Mouse (Mus musculus) heart, embryonic 10.5 days (tissue): ENCODE data around the gene Angptl6. TPM values are rescaled to one million over a fixed set of nuclear protein-coding genes. Genes with fewer than 3 reads are reported as not detected.

Experiments
- microRNA-seq: library from miRNA; unstranded; fragments of <30 nt; microRNA quantifications from one replicate; pipeline ENCODE4, GENCODE M21; 2017
- polyA plus RNA-seq: library from polyadenylated mRNA; unstranded; fragments of >200 nt; fragmentation: Nextera tagmentation; extraction: Ambion mirVana; gene quantifications from 2 replicates; pipeline ENCODE4 v1.2.1, GENCODE M21; 2016

The Angptl6 gene
- polyA plus RNA-seq, 1 experiment from 2014 or later = 7.2 TPM

Small RNA genes lying within 50 kb of the gene (microRNA-seq; reads per million reads assigned to microRNA genes)
- not detected for gene Mir7081

Other genes starting within 250 kb of the Angptl6 start
- 285 and 287 TPM in 2 replicates for gene Ubl5, start 236.8 kb downstream of the Angptl6 start, polyA plus RNA-seq
- 22.2 and 23.0 TPM in 2 replicates for gene Fbxl12, start 235.0 kb downstream of the Angptl6 start, polyA plus RNA-seq
- gene Pin1, start 227.6 kb downstream of the Angptl6 start, polyA plus RNA-seq = 68.6 and 80.2 TPM in 2 replicates
- 1.3 and 3.2 TPM in 2 replicates for gene Olfm2, start 133.4 kb downstream of the Angptl6 start, polyA plus RNA-seq
- 0.06 and 0.11 TPM in 2 replicates for gene Col5a3, start 64.7 kb downstream of the Angptl6 start, polyA plus RNA-seq
- not detected in 2 replicates for gene Rdh8, start 61.2 kb downstream of the Angptl6 start, polyA plus RNA-seq
- gene A230050P20Rik, start 11.1 kb downstream of the Angptl6 start, polyA plus RNA-seq = 2.5 and 3.0 TPM in 2 replicates
- 66.0 and 95.8 TPM in 2 replicates for gene Ppan, start 8.4 kb upstream of the Angptl6 start, polyA plus RNA-seq
- gene Eif3g, start 18.9 kb upstream of the Angptl6 start, polyA plus RNA-seq = 327 and 389 TPM in 2 replicates
- gene Dnmt1, start 80.2 kb upstream of the Angptl6 start, polyA plus RNA-seq = 105 and 110 TPM in 2 replicates
- 25.1 and 34.6 TPM in 2 replicates for gene S1pr2, start 97.1 kb upstream of the Angptl6 start, polyA plus RNA-seq
- gene Mrpl4, start 123.0 kb upstream of the Angptl6 start, polyA plus RNA-seq = 157 and 162 TPM in 2 replicates
- 7.7 and 9.7 TPM in 2 replicates for gene Icam1, start 136.3 kb upstream of the Angptl6 start, polyA plus RNA-seq
- 15.2 and 19.9 TPM in 2 replicates for gene Icam4, start 149.6 kb upstream of the Angptl6 start, polyA plus RNA-seq
- 0.06 and 0.09 TPM in 2 replicates for gene Icam5, start 152.3 kb upstream of the Angptl6 start, polyA plus RNA-seq
- 1.0 and 1.9 TPM in 2 replicates for gene Zglp1, start 187.4 kb upstream of the Angptl6 start, polyA plus RNA-seq
- gene Gm49373, start 193.4 kb upstream of the Angptl6 start, polyA plus RNA-seq = 0.25 and 0.79 TPM in 2 replicates
- 64.6 and 79.5 TPM in 2 replicates for gene Fdx1l, start 193.9 kb upstream of the Angptl6 start, polyA plus RNA-seq
- 3.2 and 3.4 TPM in 2 replicates for gene Gm38431, start 212.3 kb upstream of the Angptl6 start, polyA plus RNA-seq
- gene Raver1, start 212.3 kb upstream of the Angptl6 start, polyA plus RNA-seq = 76.7 and 83.9 TPM in 2 replicates